Mouse (Mus musculus) layer of hippocampus, postnatal 14 days (tissue): ENCODE data around the gene Smco2. TPM values are rescaled to one million over a fixed set of nuclear protein-coding genes. Genes with fewer than 3 reads are reported as not detected.

Source experiments
- total RNA-seq, 2 experiments: library from RNA; stranded (reverse); gene quantifications; 2 replicates each; pipeline ENCODE4 v1.2.3; 2021

Gene Smco2
- total RNA-seq, 2 experiments from 2014 or later = not detected

Other genes with a start within 250 kb of the Smco2 start
- 10 to 100 TPM; 37.2 to 47.0 TPM for gene Med21, start 207.6 kb upstream of the Smco2 start, total RNA-seq
- 10 to 100 TPM; 42.1 to 43.4 TPM for gene Tm7sf3, start 207.3 kb upstream of the Smco2 start, total RNA-seq
- gene Stk38l, start 125.1 kb upstream of the Smco2 start, total RNA-seq = 10 to 100 TPM; 19.2 to 19.6 TPM
- 1 to 10 TPM; 8.2 to 9.6 TPM for gene Arntl2, start 54.0 kb upstream of the Smco2 start, total RNA-seq
- gene Ppfibp1, start 38.4 kb downstream of the Smco2 start, total RNA-seq = 10 to 100 TPM; 56.8 to 61.1 TPM
- gene 1700034J05Rik, start 104.3 kb downstream of the Smco2 start, total RNA-seq = not detected
- gene Rep15, start 182.5 kb downstream of the Smco2 start, total RNA-seq = 1 to 10 TPM; 2.3 to 2.6 TPM
- gene Mrps35, start 192.7 kb downstream of the Smco2 start, total RNA-seq = 10 to 100 TPM; 35.9 to 42.5 TPM
- 1 to 10 TPM in 1 of 2 experiments, under 1 TPM in 1; 0.45 to 1.1 TPM for gene Mansc4, start 236.9 kb downstream of the Smco2 start, total RNA-seq
- 10 to 100 TPM; 21.9 to 23.8 TPM for gene Klhl42, start 241.3 kb downstream of the Smco2 start, total RNA-seq